Mouse (Mus musculus): ENCODE data around the gene Gm21760. TPM values are rescaled to one million over a fixed set of nuclear protein-coding genes. Genes with fewer than 3 reads are reported as not detected.
"Not testable (repeated sequence)": the region's sequence is repeated elsewhere in the genome, so short reads cannot be mapped to it uniquely, and the experiment has no call there.

Gene Gm21760
- not detected in 2 replicates for polyA plus RNA-seq (2015; fragmentation: Nextera tagmentation; extraction: Ambion mirVana)

GRCm38 (mm10) chrY:80133479-80133878 is at the start of gene Gm21760:
Gene Gm21760, plus strand, starts transcription at chrY:80133779.
- WGBS, result no CpG with 5 or more reads among the region's 6 CpGs
- H3K36me3 ChIP-seq; H3K4me3 ChIP-seq; H3K27me3 ChIP-seq; H3K4me1 ChIP-seq (replicated peaks); H3K27ac ChIP-seq; ATAC-seq (ENCODE audit: low FRiP score); H3K4me2 ChIP-seq; H3K9ac ChIP-seq; H3K9me3 ChIP-seq: not testable (repeated sequence)

Measured in hindbrain, embryonic 13.5 days (tissue).